Mouse (Mus musculus) heart, embryonic 13.5 days (tissue): ENCODE measurements at regions not wholly inside any gene's neighbourhood (a gene's known extent, or its start where the extent isn't known, plus 50 kb on each side); places are given as distances from the start of the nearest gene placed in this dataset.

ENCODE experiments used
- ATAC-seq: fragments of 200-750 bp; cut with Nextera tagmentation; 2 replicates; pipeline ENCODE4 v1.8.0; 2017; ENCODE audit warnings: moderate TSS enrichment; ENCODE audit not compliant: insufficient number of reproducible peaks, low FRiP score, low TSS enrichment; ENCODE audit errors: extremely low read depth
- H3K27ac ChIP-seq: fragments of 300-500 bp; sonication (generic); replicated peaks from 2 replicates; pipeline ENCODE4 v1.5.1; 2015; ENCODE audit warnings: moderate library complexity, mild to moderate bottlenecking, inconsistent platforms
- H3K27me3 ChIP-seq: fragments of 300-500 bp; sonication (generic); replicated peaks from 2 replicates; pipeline ENCODE4 v1.6.1; 2015; ENCODE audit warnings: mild to moderate bottlenecking, inconsistent platforms
- H3K36me3 ChIP-seq: fragments of 300-500 bp; sonication (generic); 2 replicates; pipeline ENCODE4 v1.6.1; 2015; ENCODE audit warnings: mild to moderate bottlenecking, inconsistent platforms
- H3K4me1 ChIP-seq: fragments of 300-500 bp; sonication (generic); 2 replicates; pipeline ENCODE4 v1.6.1; 2015; ENCODE audit warnings: inconsistent platforms
- H3K4me2 ChIP-seq: fragments of 300-500 bp; sonication (generic); 2 replicates; pipeline ENCODE4 v1.6.1; 2015; ENCODE audit warnings: inconsistent platforms, mild to moderate bottlenecking, moderate library complexity
- H3K4me3 ChIP-seq: fragments of 300-500 bp; sonication (generic); 2 replicates; pipeline ENCODE4 v1.5.1; 2015; ENCODE audit warnings: moderate library complexity, mild to moderate bottlenecking, inconsistent platforms
- H3K9ac ChIP-seq: fragments of 300-500 bp; sonication (generic); 2 replicates; pipeline ENCODE4 v1.6.1; 2015; ENCODE audit warnings: inconsistent platforms, mild to moderate bottlenecking, moderate library complexity
- H3K9me3 ChIP-seq: fragments of 300-500 bp; sonication (generic); 2 replicates; pipeline ENCODE4 v1.6.1; 2016; ENCODE audit warnings: inconsistent platforms
- WGBS: fragments of 180-500 bp; shearing (Covaris S2); methylation state at CpG from one replicate; pipeline ENCODE4 v1.1.7; 2015; ENCODE audit warnings: mixed read lengths; 5-methylcytosine and 5-hydroxymethylcytosine counted together

DNA sequence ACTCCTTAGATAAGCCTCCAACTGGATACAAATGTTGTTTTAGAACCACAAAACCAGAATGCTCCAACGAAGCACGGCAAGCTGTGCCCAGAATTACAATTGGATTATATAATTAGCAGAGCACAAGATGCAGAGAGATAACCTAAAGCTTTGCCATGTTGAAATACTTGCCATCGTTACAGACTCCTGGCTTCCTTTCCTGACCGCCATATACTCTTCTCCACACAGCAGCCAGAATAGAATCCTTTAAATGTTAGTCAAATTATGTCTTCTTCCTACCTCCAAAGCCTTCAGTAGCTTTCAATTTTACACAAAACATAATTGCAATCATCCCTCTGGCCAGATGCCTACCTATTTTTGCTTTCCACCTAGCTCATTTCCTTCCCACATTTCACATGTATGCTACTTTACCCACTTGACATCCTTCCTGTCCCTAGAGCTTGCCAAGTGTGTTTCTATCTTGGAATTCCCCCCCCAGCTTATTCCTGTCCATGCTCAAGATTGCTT, 52.8 kb upstream of the G2e3 start:
- Histone ChIP-seq H3K4me3 (no peak overlapping the region), H3K9ac (no peak overlapping the region), H3K36me3 (no peaks in the 10 kb centered on the region), H3K27me3 (no peaks in the 10 kb centered on the region), H3K4me2 (no peak overlapping the region), H3K4me1 (no peaks in the 10 kb centered on the region), H3K9me3 (no peaks in the 10 kb centered on the region), H3K27ac (no peak overlapping the region)
- no peak for ATAC-seq
- 77% methylated on average over 4 of the region's 4 CpGs for WGBS

DNA sequence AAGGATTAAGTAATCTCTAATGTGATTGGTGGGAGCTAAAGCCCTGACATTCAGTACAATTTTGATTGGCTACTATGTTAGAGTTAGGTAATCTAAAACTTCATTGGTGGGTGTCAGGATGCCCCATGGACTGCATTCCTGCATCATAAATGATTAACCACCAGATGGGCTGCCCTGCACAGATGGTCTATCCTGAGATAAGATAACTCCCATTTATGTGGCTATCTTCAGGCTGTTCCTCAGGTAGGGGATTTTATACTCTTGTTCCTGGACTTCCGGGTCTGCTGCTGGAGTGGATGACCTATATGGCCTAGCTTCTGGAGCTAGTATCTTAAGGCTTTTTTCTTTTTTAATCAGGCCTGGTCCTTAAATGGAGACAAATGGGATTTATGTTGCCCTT, 69.5 kb upstream of the G2e3 start:
- H3K4me3 ChIP-seq: no peak overlapping the region
- H3K36me3 ChIP-seq: no peaks in the 10 kb centered on the region
- no peaks in the 10 kb centered on the region for H3K4me1 ChIP-seq
- no peak overlapping the region for H3K27ac ChIP-seq
- H3K9ac ChIP-seq: no peak overlapping the region
- H3K27me3 ChIP-seq: no peaks in the 10 kb centered on the region
- no peak overlapping the region for H3K4me2 ChIP-seq
- ATAC-seq: no peak
- 58% methylated on average over 1 of the region's 1 CpGs for whole genome bisulfite sequencing
- no peaks in the 10 kb centered on the region for H3K9me3 ChIP-seq

DNA sequence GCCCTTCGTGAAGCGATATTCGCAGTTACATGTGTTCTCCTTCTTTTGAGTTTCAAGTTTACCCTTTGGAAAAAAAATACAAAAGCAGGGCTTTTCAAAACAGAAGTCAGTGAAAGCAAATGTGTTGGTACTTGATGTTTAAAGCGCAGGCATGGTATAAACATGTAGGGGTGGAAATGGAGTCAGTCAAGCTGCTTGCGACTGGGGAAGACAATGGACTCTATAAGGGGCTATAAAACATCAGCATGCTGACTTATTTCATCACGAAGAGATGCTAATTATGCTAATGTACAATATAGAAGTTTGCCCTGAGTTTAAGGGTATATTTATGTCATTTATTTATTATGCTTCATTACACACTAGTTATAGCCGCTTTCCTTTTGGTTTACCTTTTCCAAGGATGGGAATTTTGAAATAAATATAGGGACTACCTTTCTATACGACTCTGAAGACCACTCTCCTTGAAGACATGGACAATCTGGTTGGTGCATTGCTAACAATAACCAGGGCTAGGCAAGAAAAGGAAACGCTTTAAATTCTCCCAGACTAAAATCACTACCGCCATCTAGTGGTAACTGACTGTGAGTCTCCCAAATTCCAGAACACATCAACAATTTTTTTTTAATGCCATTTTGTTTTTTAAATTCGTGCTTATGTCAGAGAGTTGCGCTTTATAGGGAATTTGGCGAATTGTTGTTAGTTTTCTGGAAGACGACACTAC, 71.9 kb upstream of the G2e3 start:
- H3K4me2 ChIP-seq: peak overlapping the region; percentile 50
- H3K27ac ChIP-seq: no peak overlapping the region
- H3K27me3 ChIP-seq: no peaks in the 10 kb centered on the region
- no peaks in the 10 kb centered on the region for H3K36me3 ChIP-seq
- ATAC-seq: no peak
- no peak overlapping the region for H3K4me3 ChIP-seq
- 46% methylated on average over 14 of the region's 14 CpGs for WGBS
- no peaks in the 10 kb centered on the region for H3K4me1 ChIP-seq
- no peak overlapping the region for H3K9ac ChIP-seq
- no peaks in the 10 kb centered on the region for H3K9me3 ChIP-seq

DNA sequence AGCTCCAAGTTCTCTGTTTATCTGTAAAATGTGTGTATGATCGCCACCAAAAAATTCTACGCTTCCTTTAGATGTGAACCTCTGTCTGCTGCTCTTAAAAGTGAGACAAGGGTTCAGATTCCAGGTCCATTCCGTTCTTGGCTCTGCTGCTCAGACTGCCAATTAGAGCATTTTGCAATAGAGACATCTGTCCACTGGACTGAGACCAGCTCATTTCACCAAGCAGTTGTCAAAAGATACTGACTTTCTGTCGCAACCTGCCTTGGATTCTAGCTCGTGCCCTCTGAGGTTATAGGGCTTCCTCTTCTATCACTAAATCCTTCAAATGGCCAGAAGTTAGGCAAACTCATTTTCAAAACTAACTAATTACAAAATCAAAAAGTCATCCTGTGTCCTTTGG, 74.4 kb upstream of the G2e3 start:
- no peak for ATAC-seq
- no peak overlapping the region for H3K27ac ChIP-seq

DNA sequence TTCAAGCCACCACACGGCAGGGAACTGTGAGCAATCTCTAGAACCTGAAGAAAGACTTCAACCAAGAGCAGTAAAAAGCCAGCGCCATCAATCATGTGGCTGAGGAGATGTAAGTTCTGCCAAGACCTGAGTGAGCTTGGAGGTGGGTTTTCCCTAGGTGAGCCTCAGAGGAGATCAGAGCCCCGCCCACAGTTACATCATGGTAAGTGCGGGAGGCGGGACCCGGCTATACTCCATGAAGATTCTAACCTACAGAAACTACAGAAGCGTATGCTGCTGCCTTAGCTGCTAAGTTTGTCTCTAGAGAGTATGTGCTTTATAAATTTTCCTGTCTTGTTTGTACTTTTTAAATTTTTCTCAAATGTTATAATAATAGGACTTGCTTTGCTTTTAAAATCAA, 105.0 kb upstream of the G2e3 start:
- H3K36me3 ChIP-seq: no peaks in the 10 kb centered on the region

More for the DNA sequence above, 74.4 kb upstream of the G2e3 start:
- Histone ChIP-seq H3K9me3 (no peaks in the 10 kb centered on the region), H3K27me3 (no peaks in the 10 kb centered on the region), H3K4me1 (no peaks in the 10 kb centered on the region), H3K4me3 (no peak overlapping the region), H3K9ac (no peak overlapping the region), H3K4me2 (no peak overlapping the region), H3K36me3 (no peaks in the 10 kb centered on the region)
- 69% methylated on average over 5 of the region's 5 CpGs for WGBS

DNA sequence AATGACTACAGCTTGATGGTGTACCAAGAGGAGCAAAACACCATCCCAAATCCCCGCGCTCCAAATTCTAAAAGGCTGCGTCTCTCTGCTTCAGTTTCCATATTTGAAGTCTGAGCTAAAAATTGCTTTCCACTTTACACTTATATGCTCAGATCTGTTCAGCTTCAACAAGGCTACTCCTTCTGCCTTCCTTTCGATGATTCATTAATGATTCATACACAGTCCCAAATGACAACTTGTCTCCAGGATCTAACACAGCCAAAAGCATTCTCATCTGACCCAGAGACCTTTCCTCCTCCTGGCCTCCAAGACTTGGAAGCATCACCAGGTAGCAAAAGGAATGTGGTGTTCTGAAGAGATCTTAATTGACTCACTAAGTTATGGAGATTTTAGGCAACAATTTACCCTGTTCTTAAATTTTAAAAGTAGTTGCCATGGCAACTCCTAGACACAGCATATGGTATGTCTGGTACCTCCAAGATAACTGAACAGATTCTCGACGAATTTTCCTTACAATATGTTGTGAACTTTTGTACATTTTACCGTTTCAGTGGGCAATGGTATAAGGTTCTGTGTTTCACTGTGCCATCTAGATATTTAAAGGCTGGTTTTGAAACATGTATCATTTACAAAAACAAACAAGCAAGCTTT, 106.6 kb upstream of the G2e3 start:
- Histone ChIP-seq H3K9ac (no peak overlapping the region), H3K27ac (no peak overlapping the region), H3K27me3 (no peaks in the 10 kb centered on the region), H3K4me2 (no peak overlapping the region), H3K36me3 (no peaks in the 10 kb centered on the region), H3K4me1 (no peaks in the 10 kb centered on the region), H3K9me3 (no peaks in the 10 kb centered on the region), H3K4me3 (no peak overlapping the region)
- ATAC-seq: no peak
- WGBS: 79% methylated on average over 7 of the region's 7 CpGs

More for the DNA sequence above, 105.0 kb upstream of the G2e3 start:
- Histone ChIP-seq H3K27ac (no peak overlapping the region), H3K4me1 (no peaks in the 10 kb centered on the region), H3K27me3 (no peaks in the 10 kb centered on the region), H3K9ac (no peak overlapping the region), H3K4me2 (no peak overlapping the region), H3K9me3 (no peaks in the 10 kb centered on the region), H3K4me3 (no peak overlapping the region)
- WGBS: 70% methylated on average over 7 of the region's 7 CpGs
- no peak for ATAC-seq

DNA sequence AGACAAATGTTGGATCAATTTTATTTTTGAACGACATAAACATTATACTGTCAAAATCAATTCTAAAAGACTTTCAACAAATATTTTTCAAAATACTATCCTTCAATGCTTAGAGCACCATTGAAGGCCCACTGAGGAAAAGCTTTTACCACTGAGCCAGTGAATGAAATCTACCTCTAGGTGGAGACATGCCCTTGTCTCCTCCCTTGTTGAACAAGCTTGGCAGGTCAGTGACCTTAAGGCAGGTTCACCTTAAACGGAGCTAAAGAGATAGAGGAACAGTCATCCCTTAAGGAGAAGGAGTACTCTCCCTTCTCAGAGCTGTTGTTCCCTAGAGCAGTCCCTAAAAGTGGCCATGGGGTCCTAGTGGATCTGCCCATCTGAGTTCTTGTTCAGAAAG, 136.2 kb upstream of the G2e3 start:
- Histone ChIP-seq H3K4me3 (no peak overlapping the region), H3K27ac (no peak overlapping the region), H3K27me3 (no peaks in the 10 kb centered on the region), H3K9ac (no peak overlapping the region), H3K4me2 (no peak overlapping the region), H3K9me3 (no peaks in the 10 kb centered on the region), H3K4me1 (no peaks in the 10 kb centered on the region), H3K36me3 (no peaks in the 10 kb centered on the region)
- no peak for ATAC-seq
- 30% methylated on average over 2 of the region's 2 CpGs for WGBS

DNA sequence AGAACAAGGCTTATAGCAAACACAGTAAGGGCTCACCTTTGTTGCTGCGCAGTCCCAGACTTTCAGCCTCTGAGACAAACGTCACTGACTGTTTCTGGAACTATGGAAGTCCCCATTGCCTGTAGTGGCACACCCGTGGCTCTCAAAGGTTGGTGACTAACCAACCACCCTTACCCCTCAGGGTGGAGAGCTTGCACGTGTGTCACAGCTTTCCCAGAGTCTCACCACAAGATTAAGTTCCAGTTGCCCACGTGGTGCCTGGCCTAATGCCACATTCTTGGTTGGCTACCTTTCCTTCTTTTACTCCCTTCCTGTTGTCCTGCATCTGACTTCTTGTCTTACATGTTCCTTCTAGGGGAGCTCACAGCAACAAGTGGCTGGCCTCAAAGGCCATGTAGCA, 151.6 kb upstream of the G2e3 start:
- 65% methylated on average over 5 of the region's 5 CpGs for WGBS
- no peaks in the 10 kb centered on the region for H3K9me3 ChIP-seq
- peaks cover 6% of the 10 kb centered on the region; the same call in 1 of the 2 replicates for H3K4me1 ChIP-seq
- no peak overlapping the region for H3K4me2 ChIP-seq
- no peak overlapping the region for H3K9ac ChIP-seq
- H3K4me3 ChIP-seq: no peak overlapping the region
- H3K36me3 ChIP-seq: no peaks in the 10 kb centered on the region
- no peak overlapping the region for H3K27ac ChIP-seq
- H3K27me3 ChIP-seq: no peaks in the 10 kb centered on the region
- ATAC-seq: no peak

DNA sequence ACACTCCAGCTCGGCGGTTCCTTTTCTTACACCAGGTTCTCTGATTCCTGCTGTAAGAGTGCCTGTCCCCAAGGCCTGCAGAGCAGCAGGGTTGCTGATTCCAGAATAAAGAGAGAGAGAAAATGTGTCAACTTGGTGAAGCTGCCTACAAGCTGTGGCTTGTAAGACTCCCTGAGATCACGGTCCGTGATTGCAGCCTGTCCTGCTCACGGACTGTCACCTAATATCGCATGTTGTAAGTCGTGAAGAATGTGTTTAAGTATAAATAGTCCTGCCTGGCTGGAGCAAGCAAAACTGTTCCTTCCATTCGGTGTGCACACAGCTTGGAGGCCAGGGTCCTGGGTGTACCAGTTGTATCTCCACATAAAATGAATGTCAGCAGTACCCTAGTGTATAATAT, 152.7 kb upstream of the G2e3 start:
- no peak for ATAC-seq
- H3K27me3 ChIP-seq: no peaks in the 10 kb centered on the region
- H3K4me1 ChIP-seq: peaks cover 6% of the 10 kb centered on the region; the same call in 1 of the 2 replicates
- no peak overlapping the region for H3K9ac ChIP-seq
- no peak overlapping the region for H3K4me3 ChIP-seq
- 56% methylated on average over 8 of the region's 8 CpGs for WGBS
- H3K4me2 ChIP-seq: no peak overlapping the region
- H3K36me3 ChIP-seq: no peaks in the 10 kb centered on the region
- H3K27ac ChIP-seq: no peak overlapping the region
- H3K9me3 ChIP-seq: no peaks in the 10 kb centered on the region

DNA sequence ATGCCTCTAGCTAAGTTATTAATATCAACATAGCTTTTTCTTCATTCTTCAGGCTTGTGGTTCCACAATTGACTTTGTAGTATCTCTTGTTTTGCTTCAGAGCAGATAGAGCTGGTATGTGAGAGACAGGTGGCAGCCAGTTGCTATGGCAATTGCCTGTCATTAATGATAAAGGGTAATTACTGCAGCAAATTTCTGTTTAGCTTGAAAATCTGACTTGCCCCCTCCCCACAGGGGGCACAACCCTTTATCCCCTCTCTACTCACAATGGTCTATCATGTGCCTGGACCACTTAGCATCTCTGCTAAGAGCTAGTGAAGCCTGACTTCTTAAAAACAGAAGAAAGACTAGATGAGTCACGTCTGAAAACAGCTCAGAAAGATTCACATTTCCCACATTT, 157.1 kb upstream of the G2e3 start:
- H3K4me1 ChIP-seq: no peaks in the 10 kb centered on the region
- no peak for ATAC-seq
- no peak overlapping the region for H3K4me3 ChIP-seq
- no peaks in the 10 kb centered on the region for H3K9me3 ChIP-seq
- 44% methylated on average over 1 of the region's 1 CpGs for WGBS
- H3K4me2 ChIP-seq: no peak overlapping the region
- H3K27me3 ChIP-seq: no peaks in the 10 kb centered on the region
- H3K9ac ChIP-seq: no peak overlapping the region
- H3K27ac ChIP-seq: no peak overlapping the region
- no peaks in the 10 kb centered on the region for H3K36me3 ChIP-seq

DNA sequence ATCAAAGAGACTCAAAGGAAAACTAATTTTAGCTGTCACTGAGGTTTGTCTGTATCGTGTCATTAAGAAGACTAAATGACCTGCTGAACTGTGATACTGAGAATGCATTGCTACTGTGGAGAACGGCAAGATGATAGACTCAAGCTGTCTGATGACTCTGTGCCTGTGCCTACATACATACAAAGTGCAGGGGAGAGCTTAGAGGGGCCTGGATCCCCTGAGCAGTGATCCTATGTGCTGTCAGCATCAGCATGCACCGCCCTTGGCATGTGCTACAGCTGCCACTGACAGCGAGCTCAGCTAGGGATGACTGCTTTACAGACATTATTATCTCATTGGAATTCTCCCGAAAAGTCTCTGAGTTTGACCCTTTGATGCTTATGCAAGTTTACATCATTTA, 157.7 kb upstream of the G2e3 start:
- Histone ChIP-seq H3K4me2 (no peak overlapping the region), H3K4me3 (no peak overlapping the region), H3K9me3 (no peaks in the 10 kb centered on the region), H3K9ac (no peak overlapping the region), H3K36me3 (no peaks in the 10 kb centered on the region), H3K4me1 (no peaks in the 10 kb centered on the region), H3K27ac (no peak overlapping the region), H3K27me3 (no peaks in the 10 kb centered on the region)
- no peak for ATAC-seq
- 38% methylated on average over 5 of the region's 5 CpGs for WGBS

DNA sequence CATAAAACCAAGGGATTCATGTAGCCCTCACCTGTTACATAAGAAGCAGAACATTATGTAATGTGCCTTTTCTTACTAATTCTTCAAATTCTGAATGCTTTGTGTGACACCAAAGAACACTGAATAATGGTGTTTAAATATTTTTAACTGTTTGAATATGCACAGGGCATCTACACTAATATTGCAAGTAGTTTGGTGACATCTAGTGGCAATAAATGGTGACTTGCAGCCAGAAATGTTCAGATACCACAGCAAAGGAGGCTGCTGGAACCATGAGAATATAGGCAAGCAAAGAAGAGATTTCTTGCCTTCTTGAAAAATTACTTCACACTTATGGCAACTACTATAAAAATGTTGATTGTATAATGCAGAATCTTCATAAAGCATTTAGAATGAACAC, 159.6 kb upstream of the G2e3 start:
- Histone ChIP-seq H3K27ac (no peak overlapping the region), H3K9ac (no peak overlapping the region), H3K27me3 (no peaks in the 10 kb centered on the region), H3K4me2 (no peak overlapping the region), H3K4me3 (no peak overlapping the region), H3K36me3 (no peaks in the 10 kb centered on the region), H3K9me3 (no peaks in the 10 kb centered on the region), H3K4me1 (no peaks in the 10 kb centered on the region)
- no peak for ATAC-seq
